Mouse (Mus musculus) cerebellum, adult 11 months (tissue): ENCODE results near the gene Pdxdc1.
"Not testable (repeated sequence)": the region's sequence is repeated elsewhere in the genome, so short reads cannot be mapped to it uniquely, and the experiment has no call there.

Experiments used
- DNase-seq: peaks from one replicate; pipeline ENCODE4 v3.0.0; 2022

The Pdxdc1 gene

DNA sequence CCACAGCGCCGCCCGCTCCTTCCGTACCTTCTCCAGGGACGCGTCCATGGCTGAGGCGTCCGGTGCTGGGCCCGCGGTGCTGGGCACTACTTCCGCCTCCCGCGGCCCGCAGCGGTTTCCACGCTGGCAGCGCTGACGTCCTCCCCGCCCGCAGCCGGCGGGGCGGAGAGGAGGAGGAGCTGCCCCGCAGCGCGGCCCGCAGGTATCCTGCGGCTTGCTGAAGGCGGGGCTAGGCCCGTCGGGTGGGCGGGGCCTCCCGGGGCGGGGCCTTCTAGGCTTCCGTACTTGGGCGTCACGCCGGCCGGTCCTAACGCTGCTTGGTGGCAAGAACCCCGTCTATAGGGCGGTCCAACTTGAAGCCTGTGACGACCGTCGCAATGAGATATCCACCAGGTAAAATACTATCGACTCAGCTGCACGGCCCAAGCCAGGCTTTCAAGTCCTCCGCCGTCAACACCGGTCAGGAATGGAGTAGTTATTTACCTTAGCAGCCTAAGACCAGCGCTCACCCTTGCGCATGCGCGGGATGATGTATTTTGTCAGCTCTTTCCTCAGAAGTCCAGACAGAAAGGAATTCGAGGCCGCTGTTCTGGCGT is at the start of gene Pdxdc1, which contains the start of gene Mpv17l:
Gene Pdxdc1, minus strand, starts transcription at position 244 of the 596 bp plus-strand sequence.
Gene Mpv17l, plus strand, starts transcription at position 274 of the 596 bp plus-strand sequence.
- peak; percentile 98 for DNase-seq

DNA sequence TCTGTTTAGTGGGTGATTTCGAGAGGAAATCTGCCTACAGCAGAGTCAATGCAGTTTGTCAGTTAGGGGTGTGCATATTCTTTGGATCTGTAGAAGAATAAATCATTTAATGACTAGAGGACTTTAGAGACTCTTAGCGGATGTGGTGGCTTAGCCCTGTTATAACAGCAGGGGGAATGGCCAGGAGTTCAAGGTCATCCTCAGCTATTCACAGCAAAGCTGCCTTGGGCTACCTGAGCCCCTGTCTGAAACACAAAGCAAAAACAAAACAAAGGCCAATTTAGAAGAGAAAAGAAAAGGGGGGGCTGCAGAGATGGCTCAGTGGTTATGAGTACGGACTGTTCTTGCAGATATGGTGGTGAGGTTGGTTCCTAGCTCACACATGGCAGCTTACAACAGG is 48.3 kb upstream of the Pdxdc1 start:
- no peak for DNase-seq

DNA sequence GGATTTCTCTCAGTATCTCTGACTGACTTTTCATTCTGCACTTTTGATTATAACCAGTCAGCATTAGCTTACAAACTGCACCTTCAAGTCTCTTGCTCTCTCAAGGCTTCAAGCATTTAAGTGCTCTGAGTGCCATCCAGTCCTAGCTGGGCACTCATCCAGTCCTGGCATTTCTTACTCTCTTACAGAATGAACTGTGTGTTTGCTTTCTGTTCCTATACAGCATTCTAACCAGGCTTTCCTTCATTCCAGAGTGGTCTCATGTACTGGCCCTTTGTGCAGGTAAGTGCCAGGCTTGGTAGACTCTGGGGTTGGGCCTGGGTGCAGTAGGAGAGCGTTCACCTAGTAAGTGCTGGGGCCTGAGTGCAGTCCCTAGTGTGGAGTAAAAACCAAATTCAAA is 43.4 kb upstream of the Pdxdc1 start:
- no peak for DNase-seq

DNA sequence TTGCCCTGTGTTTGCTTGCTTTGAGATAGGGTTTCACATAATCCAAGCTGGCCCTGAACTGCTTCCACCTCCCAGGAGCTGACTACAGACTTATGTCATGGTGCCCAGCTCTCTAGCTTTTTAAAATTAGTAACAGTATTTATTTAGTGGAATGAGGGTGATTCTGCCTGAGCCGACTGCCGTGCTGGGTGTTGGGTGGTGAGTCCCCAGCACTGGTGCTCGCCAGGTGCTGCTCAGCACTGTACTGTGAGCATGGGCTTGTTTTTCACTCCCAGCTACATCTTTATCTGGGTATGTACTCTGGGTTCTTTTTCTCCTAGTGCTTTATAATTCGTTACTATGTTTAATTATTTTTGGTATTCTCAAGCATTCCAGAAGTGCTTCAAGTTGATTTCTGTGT is 42.2 kb upstream of the Pdxdc1 start:
- DNase-seq, result no peak

GRCm38 (mm10) chr16:13944752-13945151 is 41.8 kb upstream of the Pdxdc1 start:
- no peak for DNase-seq

GRCm38 (mm10) chr16:13944178-13944577 is 41.2 kb upstream of the Pdxdc1 start:
- no peak for DNase-seq

- no peak for DNase-seq
Observed at GRCm38 (mm10) chr16:13940847-13941395, 38.0 kb upstream of the Pdxdc1 start.

DNA sequence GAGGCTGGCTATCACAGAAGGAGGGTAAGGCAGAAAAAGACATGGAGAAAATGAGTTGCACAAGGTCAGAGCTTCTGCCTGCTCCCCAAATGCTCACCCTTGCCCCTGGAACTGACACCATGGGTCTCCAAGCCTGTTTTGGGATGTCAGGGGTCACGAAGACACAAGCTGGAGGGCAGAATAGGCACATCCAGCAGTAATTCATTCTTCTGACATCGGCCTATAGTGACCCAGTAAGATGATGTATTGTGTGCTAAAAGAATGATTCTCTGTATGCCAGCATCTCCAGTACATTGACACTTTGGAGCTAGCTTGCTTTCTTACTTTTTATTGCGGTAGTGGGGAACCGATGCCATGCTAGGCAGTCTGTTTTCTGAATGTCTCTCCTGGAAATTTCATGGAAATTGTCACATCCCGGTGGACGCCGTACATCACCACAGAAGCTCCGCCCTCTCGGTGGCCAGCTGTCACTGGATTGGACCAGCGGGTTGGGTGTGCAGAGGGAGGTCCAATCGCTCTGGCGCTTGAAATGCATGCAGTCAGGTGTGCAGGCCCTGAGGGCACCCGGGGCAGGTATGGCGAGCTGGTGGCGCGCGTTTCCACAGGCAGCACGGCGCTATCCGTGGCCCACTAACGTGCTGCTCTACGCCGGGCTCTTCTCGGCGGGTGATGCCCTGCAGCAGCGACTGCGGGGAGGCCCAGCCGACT is 37.4 kb upstream of the Pdxdc1 start:
- DNase-seq, result peak; percentile 89

GRCm38 (mm10) chr16:13927456-13928075 is 24.6 kb upstream of the Pdxdc1 start:
- no peak for DNase-seq

GRCm38 (mm10) chr16:13922966-13923365 is 20.0 kb upstream of the Pdxdc1 start:
- not testable (repeated sequence) for DNase-seq

GRCm38 (mm10) chr16:13922499-13922898 is 19.6 kb upstream of the Pdxdc1 start:
- DNase-seq, result not testable (repeated sequence)

DNA sequence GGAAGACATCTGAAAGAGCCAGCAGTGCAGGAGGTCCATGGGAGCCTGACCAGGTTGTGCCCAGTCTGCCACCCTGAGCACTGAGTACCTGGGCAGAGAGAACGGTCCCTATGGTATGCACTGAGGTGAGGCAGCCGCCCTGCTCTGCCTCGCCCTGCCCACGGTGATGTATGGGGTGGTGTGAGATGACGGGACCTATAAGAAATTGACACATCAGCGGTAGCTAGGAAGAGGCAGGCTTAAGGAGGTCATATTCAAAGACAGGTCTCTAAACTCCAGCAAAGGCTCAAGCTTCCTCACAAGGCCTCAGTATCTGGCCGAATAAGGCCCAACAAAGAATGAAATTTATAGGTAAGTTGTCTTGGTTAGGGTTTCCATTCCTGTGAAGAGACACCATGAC is 18.9 kb upstream of the Pdxdc1 start:
- no peak for DNase-seq

GRCm38 (mm10) chr16:13921063-13921462 is 18.1 kb upstream of the Pdxdc1 start:
- DNase-seq, result no peak

DNA sequence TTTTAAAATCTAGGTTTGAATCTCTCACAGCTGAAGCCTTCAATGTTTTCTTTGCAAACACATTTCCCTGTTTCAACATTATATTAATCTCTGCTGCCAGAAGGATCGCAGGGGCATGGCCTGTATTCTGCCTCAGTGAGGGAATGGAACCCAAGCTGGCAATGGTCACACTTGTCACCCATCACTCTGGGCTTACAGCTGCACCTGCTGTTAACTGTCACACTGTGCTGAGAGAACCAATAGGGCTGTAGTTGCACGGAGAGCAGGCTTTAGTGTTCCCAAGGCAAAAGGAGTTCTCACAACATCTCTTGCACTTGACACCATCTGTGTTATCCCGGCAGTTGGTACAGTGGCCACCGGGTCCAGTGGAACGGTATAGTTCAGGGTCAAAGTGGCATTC is 17.2 kb upstream of the Pdxdc1 start:
- DNase-seq, result no peak

- DNase-seq, result no peak
Observed at GRCm38 (mm10) chr16:13907297-13907696, 4.4 kb upstream of the Pdxdc1 start.

- no peak for DNase-seq
Observed at GRCm38 (mm10) chr16:13903488-13903887, 557 bp upstream of the Pdxdc1 start.

GRCm38 (mm10) chr16:13902397-13902831 is 517 bp downstream of the Pdxdc1 start:
- DNase-seq, result no peak

- DNase-seq, result no peak
Observed at GRCm38 (mm10) chr16:13898981-13899380, 4.0 kb downstream of the Pdxdc1 start.

GRCm38 (mm10) chr16:13896357-13896756 is 6.6 kb downstream of the Pdxdc1 start:
- no peak for DNase-seq

DNA sequence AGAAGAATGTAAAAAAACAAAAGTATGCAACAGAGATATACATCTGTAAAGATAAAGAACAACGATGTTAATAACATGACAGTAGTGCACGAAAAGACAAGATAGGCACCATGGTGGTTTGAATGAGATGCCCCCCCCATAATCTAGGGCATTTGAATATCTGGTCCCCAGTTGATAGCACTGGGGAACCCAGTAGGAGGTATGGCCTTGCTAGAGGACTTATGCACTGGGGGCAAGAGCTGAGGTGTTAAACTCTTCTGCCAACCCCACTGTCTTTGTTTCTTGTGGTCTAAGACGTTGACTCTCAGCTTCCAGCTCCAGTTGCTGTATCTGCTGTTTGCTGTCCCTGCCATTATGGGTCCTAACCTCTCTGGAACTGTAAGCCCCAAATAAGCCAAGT is 7.2 kb downstream of the Pdxdc1 start:
- DNase-seq, result no peak

GRCm38 (mm10) chr16:13894097-13894496 is 8.8 kb downstream of the Pdxdc1 start:
- no peak for DNase-seq

DNA sequence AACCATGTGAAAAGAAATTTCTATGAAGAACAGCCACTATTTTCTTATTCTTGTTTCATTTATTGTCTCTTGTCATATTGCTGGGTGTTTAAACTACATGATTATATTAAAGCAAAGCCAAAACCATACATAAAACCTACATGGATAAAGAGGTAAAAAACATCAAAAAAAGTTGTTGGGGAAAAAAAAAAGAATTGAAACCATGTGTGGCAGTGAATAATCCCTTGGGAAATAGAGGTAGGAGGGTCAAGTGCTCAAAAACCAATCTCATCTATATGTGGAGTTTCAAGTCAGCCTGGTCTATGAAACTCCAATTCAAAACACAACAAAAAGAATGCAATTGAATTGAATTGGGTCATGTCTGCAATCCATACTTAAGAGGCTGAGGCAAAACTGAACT is 10.1 kb downstream of the Pdxdc1 start:
- DNase-seq, result no peak

- DNase-seq, result no peak
Observed at GRCm38 (mm10) chr16:13890449-13890848, 12.5 kb downstream of the Pdxdc1 start.
